Mouse (Mus musculus): ENCODE data around the gene Dennd1a.
A peak's percentile ranks its signal among the peaks of the same experiment; 100 is the strongest.

The Dennd1a gene

DNA sequence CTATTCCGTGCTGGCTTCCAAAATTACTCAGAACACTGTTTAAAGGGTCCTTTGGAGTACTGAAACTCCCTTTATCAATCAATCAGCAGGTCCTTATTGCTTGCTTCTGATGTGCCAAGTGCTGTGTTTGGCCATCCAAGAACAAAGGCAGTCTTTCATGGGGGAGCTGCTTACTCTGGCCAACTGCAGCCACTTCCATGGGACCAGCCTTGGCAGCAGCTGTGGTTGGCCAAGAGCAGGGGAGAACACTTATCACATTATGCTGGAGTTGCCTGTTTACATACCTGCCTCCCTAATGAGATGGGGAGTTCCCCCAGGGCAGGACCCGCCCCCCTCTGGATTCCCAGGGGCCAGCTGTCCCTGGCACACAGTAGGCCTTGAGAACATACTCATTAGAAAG, 432.0 kb downstream of the Dennd1a start:
- no peak for DNase-seq

DNA sequence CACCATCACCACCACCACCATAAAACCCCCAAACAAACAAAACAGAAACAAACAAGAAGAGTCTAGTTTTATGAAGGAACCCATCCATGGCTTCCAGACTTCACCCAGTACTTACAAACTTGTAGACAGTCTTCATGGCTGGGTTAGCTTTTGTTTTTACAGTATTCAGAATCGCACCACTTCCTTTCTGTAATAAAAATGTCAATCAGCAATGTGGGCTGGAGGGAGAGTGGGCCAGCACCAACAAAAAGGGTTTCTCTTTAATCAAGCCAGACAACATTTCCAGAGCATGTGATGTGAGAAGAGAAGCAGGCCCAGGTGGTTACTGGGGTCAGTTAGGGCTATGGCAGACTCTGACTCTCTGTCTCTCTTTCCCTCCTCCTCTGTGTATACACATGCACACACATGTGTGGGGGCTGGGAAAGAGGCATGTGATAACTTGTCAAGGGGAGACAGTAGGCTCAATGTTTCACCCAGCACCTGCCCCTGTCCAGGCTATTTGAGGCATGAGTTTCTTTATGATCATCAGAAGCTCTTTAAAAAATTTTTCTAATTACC, 433.2 kb downstream of the Dennd1a start:
- DNase-seq, result no peak

DNA sequence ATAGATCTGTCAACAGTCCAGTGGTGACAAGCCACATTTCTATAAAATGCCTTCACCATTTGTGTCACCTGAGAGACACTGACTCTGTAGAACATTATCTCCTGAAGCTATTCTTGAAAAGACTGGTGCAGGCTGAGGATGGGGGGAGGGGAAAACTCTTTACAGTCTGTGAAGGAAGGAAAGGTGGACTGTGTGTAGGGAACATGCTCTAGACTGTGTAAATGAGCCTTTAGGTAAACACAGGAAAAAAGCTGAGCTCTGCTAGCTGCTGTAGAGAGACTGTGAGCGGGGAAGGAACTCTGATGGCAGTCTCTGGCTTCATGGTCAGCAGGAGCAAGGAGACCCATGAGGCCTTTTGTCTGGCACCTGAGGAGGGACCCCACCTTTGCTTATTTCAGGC, 436.6 kb downstream of the Dennd1a start:
- no peak for DNase-seq

DNA sequence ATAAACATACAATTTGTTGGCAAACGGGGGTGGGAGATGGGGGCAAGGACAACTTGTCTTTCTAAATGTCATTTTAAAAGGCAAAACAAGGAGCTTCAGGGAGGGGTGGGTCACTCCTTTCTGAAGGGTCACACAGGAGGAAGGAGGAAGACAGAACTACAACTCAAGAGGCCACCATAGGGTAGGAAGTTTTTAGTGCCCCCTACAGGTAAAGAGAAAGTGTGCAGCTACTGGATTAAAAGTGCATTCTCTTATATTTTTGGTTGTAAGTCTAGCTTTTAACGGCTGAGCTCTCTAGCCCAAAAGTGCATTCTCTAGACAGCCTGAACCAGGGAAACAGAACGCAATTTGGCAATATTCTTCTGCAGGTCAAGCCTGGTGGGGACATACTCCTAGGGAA, 437.8 kb downstream of the Dennd1a start:
- no peak for DNase-seq

DNA sequence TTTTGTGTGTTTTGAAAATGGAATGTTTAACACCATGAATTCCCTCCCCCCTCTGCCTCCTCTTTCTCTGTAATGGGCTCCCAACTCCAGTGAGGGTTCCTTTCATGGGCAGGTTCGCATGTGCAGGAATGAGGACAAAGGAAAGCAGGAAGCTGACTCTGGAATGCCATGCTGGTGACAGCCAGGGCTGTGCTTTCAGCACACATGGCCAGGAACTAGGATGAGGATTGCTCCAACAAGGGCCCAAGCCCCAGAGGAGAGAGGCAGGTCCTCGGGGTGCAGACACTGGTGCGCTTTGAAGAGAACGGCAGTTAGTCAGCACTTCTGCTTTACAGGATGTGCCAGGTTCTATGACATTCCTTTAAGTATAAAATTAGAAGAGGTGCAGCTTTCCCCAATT, 444.5 kb downstream of the Dennd1a start:
- DNase-seq, result no peak

DNA sequence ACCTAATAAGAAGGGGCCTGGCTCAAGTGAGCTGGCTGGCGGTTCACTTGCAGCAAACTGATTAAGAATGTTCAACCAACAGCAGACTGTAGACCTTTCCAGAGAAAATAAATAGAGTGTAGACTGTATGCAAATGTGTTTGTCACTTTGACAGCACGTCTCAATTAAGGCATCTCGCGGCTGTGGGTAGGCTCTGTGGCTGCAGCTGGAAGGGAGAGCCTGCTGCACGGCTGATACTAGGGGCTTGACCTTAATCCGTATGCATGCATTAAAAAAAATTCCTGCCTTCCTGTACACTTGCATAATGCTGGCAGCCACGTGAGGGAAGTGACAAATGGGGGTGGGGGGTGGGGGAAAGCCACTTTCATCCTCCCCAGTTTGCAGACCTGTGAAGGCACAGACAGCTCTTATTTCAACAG, 445.0 kb downstream of the Dennd1a start:
- DNase-seq, result no peak

DNA sequence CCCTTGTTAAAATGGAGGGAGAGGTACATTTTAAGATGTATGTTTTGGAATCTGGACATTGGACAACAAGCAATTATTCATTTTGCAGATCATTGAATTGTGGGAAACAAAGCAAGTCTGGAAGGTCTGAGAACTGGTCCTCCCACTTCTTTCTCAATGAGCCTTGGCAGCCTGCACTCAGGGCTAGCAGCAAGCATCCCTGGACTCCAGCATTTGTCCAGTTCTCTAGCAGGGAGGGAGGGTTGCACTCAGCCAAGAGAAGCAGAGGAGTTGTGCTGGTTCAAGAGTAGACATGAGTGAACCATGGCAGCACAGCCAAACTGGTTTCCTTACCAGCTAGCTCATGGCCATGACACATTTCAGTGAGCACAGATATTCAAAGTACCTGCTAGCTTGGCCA, 447.3 kb downstream of the Dennd1a start:
- DNase-seq, result no peak

DNA sequence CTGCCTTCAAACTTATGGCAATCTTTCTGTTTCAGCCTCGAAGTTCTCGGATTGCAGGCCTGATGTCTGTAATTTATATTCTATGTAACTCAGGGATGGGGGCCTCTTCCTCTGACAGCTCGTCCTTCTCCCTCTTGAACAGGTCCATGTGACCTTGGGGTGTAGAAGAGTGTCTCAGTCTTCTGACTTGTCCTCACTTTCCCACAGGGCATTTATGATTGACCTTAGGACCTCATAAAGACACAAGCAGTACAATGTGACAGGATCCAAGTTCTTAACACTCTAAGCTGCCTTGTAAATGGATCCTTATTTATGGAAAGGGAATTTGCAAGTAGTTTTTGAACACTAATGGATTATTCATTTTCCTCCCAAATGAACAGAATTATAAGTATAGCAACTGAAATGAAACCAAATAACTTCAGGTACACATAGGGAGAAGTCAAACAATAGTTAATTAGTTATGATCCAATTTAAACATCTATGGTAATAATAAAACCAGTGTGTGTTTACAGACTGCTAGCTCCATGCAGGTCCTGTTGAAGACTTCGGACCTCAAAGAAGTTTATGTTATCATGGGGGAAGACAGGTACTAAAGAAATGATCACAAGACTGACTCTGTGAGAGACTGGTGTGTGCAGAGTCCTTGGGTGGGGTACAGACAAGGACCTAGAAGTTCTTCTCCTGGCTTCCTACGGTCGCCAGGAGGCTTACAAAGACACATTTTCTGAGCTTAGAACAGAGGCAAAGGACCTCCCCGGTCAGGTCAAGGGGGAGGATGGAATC, 448.8 kb downstream of the Dennd1a start:
- no peak for DNase-seq

DNA sequence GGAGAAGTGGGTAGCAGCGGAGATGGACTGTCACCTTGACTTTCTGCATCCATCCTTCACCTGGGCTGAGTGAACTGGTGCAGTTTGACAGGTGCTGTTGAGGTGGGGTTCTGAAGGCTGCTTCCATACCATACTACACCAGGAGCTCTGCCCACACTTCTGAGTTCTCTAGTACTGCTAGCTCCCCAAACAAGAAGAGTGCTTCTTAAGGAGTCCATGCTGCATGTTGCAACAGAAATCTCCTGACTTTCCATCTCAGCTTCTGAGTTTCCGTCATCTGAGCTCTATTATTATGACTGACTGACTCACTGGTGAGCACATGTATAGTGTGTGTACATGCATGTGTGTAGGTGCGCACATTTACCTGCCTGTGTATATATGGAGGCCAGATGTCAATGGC, 449.6 kb downstream of the Dennd1a start:
- no peak for DNase-seq

DNA sequence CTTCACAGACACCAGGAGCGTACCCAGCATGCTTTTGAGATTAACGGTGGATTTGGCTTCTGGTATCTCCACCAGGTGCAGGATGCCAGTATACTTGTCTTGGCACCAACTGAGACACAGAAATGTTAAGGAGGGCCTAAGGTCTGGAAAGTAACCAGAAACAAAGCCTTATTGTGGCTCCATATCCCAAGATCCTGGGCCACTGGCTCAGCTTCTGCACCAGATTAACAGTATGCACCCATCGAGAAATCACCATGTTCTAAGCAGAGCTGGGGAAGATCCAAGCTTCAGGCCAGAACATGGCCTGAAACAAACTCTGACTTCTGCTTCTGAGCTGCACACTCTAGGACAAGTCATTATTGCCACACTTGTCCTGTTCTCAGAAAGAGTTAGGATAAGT, 450.3 kb downstream of the Dennd1a start:
- DNase-seq, result no peak

DNA sequence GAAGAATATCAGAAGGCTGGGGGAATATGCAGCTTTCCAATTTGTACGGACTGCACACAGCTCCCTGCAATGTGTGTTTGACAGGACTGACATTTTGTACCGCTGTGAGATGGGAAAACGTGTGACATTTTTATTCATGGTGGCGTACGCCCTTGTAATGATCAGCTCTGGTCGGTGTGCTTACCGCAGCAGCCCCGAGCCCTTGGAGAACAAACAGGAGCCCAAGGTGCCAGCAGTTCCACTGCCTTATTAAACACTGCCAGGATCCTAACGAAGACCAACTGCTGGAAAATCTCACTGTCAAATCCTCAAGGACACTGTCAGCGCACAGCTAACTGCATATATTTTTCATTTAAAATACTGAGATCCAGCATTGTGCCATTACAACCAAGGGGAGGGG, 454.9 kb downstream of the Dennd1a start:
- no peak for DNase-seq

DNA sequence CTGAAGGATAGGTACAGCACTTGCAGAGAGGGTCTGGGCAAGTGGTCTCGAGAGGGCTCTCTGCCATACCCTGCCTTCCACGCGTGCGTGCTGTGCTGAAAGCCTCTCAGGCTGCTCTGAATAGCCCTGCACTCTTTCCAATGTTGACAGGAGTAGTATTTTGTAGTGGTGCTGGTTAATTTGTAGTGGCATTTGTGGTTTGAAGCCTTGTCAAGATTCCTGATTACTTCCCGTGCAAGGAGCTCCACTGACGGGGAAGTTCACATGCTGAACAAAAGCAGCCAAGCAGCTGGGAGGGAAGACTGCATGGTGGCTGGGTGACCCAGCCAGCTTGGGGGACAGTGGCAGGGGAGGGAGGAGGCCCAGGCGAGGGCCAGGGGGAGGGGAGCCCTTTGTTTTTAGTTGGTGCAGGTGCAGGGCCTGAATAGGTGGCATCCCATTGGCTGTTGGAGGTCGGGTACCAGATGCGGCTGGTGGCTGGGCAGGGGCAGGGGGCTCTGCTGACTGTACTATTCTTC, 457.4 kb downstream of the Dennd1a start:
- peak; percentile 6 for DNase-seq

DNA sequence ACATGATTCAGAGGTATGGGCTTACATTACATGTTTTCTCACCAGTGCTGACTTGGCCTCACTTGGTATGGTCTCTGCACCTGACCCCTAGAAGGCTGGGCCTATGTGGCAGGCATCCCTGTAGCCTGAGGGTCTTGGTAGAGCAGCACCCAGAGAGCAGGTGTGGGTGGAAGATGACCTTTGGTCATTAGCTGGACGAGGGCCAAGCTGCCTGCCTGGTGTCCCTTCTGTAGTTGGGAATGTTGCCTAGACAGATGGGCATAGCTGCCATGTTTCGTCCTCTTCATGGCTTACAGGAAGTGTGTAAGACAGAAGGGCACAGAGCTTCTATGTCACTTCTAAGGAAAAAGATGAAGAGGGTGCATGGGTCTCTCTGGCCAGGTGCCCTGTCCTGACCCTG, 463.4 kb downstream of the Dennd1a start:
- no peak for DNase-seq

DNA sequence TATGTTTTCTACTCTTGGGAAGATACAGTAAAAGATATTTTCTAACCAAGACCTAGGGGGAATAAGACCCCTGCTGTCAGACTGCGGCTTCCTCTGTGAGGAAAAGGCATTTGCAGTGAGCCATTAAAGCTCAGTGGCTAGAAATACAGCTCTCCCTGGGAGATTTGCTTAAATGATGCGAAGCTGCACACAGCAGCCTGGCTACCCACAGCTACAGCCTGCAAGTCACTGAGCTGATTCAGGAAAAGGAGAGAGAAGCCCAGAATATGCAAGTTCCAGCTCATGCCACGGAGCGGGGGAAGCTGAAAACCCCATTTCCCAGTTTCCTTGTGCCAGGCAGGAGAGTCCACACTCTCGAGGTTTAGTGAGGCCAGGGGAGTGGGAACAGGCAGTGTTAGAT, 465.1 kb downstream of the Dennd1a start:
- no peak for DNase-seq

DNA sequence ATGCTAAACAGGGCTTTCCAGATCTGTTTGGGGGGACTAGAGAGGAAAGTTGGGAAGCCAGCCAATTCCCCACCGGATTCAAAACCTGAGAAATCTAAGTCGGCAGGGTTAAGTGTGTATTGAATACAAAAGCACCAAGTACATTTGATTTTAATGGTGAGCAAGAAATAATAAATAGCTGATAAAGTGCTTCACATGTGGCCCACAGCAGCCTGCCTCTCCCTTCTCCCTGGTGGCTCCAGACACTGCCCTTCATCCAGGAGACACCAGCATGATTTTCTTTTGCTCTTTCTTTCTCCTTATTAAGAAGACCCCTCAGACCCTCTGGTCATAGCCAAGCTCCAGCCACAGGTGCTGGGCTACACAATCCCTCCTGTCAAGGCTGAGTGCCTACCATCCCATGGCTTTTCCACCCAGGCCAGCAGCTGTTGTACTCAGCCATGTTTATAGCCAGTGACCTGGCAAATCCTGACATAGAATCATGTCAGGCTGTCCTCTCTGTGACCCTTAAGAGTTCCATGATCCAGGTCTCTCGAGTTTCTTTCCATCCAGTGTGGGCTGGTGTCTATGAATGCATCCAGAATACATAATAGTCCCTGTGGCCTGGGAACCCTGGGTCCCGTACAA, 467.6 kb downstream of the Dennd1a start:
- no peak for DNase-seq

DNA sequence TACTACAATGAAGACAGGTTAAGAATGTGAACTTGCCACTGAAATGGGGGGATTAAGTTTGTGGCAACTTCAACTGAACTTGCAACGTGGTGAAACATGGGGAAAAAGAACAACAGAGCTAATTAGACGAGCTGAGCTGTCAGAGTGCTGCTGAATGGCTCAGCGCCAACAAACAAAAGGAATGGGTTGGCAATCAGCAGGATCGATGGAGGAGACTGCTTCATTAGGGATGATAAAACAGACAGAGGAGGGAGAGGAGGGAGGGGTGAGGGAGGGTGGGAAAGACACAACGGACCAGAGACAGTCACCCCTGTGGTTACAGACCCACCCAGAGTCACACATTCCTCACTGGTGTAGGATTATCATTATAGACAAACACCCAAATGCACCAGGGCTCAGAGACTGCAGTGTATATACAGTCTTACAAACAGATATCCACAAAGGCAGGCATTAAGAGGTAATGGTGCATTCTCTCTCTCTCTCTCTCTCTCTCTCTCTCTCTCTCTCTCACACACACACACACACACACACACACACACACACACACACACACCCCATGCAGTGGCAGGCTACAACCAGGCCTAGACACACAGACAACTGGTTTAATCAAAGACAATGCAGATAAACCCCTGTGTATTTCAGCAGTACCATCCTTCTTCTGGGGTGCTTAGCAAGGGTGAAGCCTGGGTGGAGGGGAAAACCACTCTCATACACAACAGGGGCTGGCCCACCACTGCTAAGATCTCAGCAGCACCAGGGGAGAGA, 468.2 kb downstream of the Dennd1a start:
- DNase-seq, result no peak

DNA sequence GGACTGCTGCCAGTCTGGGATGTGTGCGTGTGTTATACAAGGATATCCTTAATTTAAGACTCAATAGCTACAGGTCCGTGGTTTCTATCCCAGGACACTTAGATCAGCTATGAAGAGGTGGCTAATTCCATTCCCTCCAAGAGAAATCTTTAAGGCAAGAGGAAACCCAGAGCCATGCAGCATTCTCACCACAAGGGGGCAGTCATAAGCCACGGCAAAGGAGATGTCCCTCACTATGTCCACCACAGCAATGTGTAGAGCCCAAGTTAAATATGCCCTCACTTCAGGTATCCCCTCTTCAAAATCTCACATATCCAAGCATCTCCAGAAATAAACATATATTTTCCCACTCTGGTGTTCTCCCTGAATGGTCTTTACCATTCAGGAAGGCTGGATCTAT, 471.5 kb downstream of the Dennd1a start:
- DNase-seq, result peak; percentile 85

DNA sequence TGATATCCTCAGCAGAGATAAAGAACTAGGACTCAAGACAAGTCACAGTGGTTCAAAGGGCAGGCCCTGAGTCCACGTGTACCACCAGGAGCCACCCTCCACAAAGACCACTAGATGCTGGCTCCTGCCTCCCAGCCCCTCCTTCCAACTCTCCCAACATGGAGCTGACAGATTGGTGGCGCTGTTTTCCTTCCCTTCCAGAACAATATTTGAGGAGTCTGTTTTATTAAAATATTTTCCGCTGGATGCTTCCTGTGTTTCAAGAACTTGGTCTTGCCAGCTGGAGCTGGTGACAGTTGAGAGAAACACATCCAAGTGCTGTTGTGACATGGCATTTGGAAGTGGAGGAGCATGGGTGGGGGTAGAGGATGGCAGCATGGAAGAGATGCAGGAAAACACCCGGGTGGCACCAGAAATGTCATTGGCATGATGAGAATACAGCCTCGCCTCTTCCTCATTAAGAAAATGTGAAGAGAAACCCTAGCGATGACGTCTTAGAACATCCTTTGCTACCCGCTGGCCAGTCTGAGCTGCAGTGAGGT, 472.3 kb downstream of the Dennd1a start:
- DNase-seq, result peak; percentile 58

DNA sequence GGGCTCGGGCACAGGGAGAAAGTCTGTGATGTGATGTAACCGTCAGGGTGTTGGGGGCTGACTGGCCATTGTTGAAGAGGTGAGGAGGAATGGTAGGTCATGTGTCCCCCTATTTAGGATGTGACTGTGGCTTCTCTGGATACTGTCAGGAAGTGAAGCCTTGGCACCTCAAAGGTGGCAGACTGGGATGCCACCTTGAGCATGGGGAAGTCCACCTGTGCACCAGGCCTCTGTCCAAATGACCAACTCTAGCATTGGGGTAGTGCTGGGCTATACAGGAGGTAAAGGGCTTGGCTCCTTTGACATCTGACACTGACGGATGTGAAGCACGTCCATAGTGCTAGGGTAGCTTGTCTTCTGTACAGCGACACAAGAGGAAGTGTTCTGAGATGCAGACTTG, 474.8 kb downstream of the Dennd1a start:
- no peak for DNase-seq

DNA sequence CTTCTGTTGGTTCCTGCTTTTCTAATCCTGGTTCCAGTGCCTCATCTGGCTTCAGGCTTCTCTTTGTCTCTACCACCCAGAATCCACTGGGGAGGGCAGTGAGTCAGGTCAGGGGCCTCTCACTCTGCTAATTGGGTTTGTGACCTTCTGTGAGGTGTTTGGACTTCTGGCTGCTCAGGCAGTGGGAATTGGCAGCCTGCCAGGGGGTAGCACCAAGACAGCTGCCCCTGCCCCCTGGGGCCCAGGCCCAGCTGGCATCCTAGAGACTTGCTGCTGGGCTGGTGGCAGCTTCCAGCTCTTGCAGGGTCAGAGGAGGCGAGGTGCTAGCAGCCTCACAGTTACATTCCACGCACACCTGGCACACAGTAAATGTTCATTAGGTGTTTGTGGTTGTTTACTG, 475.5 kb downstream of the Dennd1a start:
- no peak for DNase-seq

DNA sequence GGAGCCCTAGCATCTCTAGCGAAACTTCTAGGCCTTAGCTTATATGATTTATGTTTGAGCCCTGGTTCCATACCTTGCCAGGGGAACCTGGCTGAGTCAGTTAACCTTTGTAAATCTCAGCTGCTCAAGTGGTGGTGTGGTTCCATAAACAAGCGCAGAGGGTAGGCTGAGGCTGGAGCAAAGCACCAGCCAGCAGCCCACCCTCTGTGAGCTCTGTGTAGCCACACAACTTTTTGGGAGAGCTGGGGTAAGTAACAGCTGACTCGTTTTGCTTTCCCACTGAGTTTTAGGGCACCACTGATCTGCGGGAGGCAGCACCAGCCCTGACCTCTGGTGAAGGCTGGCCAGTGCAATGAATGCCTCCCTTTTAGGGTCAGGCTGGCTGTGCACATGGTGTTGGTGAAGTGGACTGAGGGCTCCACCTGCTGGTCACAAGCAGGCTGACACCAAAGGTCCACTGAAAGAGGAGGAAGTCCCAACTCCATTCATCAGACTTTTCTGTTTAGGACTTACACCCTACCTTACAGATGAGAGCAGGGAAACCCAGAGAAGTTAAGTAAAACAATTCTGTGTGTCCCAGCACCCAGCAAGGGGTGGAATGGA, 484.5 kb downstream of the Dennd1a start:
- DNase-seq, result peak; percentile 81

DNA sequence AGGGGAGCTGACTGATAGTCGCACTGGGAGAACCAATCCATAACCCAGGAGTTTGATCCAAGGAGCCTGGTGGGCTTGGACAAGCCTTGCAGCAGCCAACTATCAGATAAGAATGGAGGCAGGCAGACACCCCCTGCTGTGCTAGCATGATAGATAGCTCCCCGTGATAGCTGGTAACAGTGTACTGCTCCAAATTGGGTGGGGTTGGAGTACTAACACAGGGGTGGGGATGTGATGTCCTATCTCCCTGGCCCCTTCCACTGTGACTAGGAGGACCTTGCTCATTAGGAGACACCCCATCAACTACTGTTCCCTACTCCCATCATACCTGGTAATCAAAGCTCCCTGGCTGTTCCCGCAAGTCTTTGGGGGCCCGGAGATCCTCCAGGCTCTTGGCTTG, 485.5 kb downstream of the Dennd1a start:
- DNase-seq, result no peak

DNA sequence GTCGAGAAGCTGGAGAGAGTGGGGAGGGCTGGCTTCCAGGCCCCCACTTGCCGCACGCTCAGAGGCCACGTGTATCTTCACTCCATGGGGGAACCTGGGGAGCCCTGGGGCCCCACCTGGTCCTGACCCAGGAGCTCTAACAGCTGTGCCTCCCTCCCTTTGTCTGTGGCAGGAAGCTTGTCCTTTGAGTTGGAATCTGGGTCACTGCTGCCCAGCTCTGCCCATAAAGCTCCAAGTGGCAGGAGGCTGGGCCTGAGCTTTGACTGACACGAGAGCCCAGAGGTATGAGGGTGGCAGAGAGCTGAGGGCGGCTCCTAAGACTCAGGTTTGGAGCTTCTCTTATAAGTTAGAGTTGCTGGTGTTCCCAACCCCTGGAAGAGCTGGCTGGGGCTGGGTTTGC, 488.1 kb downstream of the Dennd1a start:
- DNase-seq, result no peak

Measured in lung, postnatal 10 days (tissue).